In the genomic region with DNA sequence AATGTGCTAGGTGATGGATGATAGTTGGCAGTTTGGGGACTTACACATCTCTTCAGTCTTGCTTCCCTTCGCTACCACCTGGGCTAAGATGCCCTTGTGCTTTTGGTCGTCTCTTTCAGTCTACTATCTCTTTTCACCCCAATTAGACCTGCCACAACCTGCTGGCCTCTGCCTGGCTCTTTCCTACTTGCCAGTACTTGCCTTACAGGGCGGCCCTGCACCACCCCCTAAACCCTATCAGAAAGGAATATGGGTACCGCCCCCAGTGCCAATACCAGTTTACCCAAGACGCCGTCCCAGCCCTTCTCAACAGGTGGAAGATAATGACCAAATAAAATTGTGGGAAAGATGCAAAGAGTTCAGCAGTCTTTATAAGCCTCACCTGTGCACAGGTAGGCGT, we compare ENCODE assay signal across 8 mouse cellular contexts. TPM values are rescaled to one million over a fixed set of nuclear protein-coding genes. Genes with fewer than 3 reads are reported as not detected.
DNase-seq lines count a peak whose midpoint lies in the region; ATAC-seq and TF ChIP-seq lines count a peak whose summit lies in the region.

No protein-coding gene starts in this region.

- peak overlapping the region; percentile 83; the same call in 1 of the 2 replicates for H3K9ac ChIP-seq in embryonic facial prominence, embryonic 13.5 days
- no peak overlapping the region; the same call in 1 of the 2 replicates for H3K9ac ChIP-seq in hindbrain, embryonic 16.5 days (ENCODE audit: low read depth, low read length)
- H3K9ac ChIP-seq in midbrain, embryonic 16.5 days (ENCODE audit: low read depth, low read length), result no peak overlapping the region; the same call in 1 of the 2 replicates

- intact Hi-C loops in left cerebral cortex, adult 2 months (cut with DNase I), result loop anchor here (5.0 kb wide), 1 partner anchor 39 kb away; the partner anchor contains the start of gene Msl1
- intact Hi-C loops in left cerebral cortex, postnatal 14 days (cut with DNase I), result no loop called here

- peak overlapping the region; percentile 94; the same call in 1 of the 2 replicates for H3K27ac ChIP-seq in left cerebral cortex, adult 2 months
- H3K27ac ChIP-seq in embryonic facial prominence, embryonic 13.5 days, result peak overlapping the region; percentile 22; the same call in 1 of the 2 replicates
- no peak overlapping the region for H3K27ac ChIP-seq in hindbrain, embryonic 16.5 days (ENCODE audit: low read depth, low read length)
- H3K27ac ChIP-seq in midbrain, embryonic 16.5 days (ENCODE audit: low read length), result no peak overlapping the region

- DNase-seq in left cerebral cortex, adult 2 months (ENCODE audit: extremely low spot score in 1 of 2, low spot score in 2 of 2), result no peak
- no peak for DNase-seq in left cerebral cortex, postnatal 14 days (ENCODE audit: low spot score in 2 of 2)
- DNase-seq in frontal cortex, postnatal 10 days (ENCODE audit: low spot score in 2 of 2), result no peak
- no peak for DNase-seq in left cerebral cortex, adult 18-20 months (ENCODE audit: low spot score in 2 of 2)
- DNase-seq in left cerebral cortex, adult 8-10 months (ENCODE audit: low spot score in 2 of 2), result no peak

- peaks cover 34% of the 10 kb centered on the region for H3K27me3 ChIP-seq in embryonic facial prominence, embryonic 13.5 days
- no peaks in the 10 kb centered on the region for H3K27me3 ChIP-seq in hindbrain, embryonic 16.5 days (replicated peaks; ENCODE audit: control insufficient read depth, insufficient read depth, low read length)
- no peaks in the 10 kb centered on the region for H3K27me3 ChIP-seq in midbrain, embryonic 16.5 days (ENCODE audit: control insufficient read depth, insufficient read depth, low read depth, low read length)

- peaks cover 38% of the 10 kb centered on the region for H3K4me1 ChIP-seq in embryonic facial prominence, embryonic 13.5 days
- peaks cover 25% of the 10 kb centered on the region for H3K4me1 ChIP-seq in hindbrain, embryonic 16.5 days (ENCODE audit: control insufficient read depth, insufficient read depth, low read depth, low read length)
- H3K4me1 ChIP-seq in midbrain, embryonic 16.5 days (ENCODE audit: control insufficient read depth, insufficient read depth, low read length), result peaks cover 18% of the 10 kb centered on the region; the same call in 1 of the 2 replicates

- peak overlapping the region; percentile 88 for H3K4me3 ChIP-seq in left cerebral cortex, adult 2 months
- H3K4me3 ChIP-seq in embryonic facial prominence, embryonic 13.5 days, result peak overlapping the region; percentile 80
- peak overlapping the region; percentile 75 for H3K4me3 ChIP-seq in hindbrain, embryonic 16.5 days (ENCODE audit: low read length)
- peak overlapping the region; percentile 74 for H3K4me3 ChIP-seq in midbrain, embryonic 16.5 days (ENCODE audit: low read depth, low read length)

- no peaks in the 10 kb centered on the region for H3K9me3 ChIP-seq in embryonic facial prominence, embryonic 13.5 days
- H3K9me3 ChIP-seq in hindbrain, embryonic 16.5 days (ENCODE audit: control insufficient read depth, low read length), result no peaks in the 10 kb centered on the region
- H3K9me3 ChIP-seq in midbrain, embryonic 16.5 days (replicated peaks; ENCODE audit: control insufficient read depth, low read length, poor library complexity, severe bottlenecking), result no peaks in the 10 kb centered on the region

- 25% methylated on average over 7 of the region's 7 CpGs for WGBS in embryonic facial prominence, embryonic 13.5 days
- 32% methylated on average over 7 of the region's 7 CpGs for WGBS in hindbrain, embryonic 16.5 days
- WGBS in midbrain, embryonic 16.5 days, result 25% methylated on average over 7 of the region's 7 CpGs

- peak overlapping the region; percentile 97 for H3K4me2 ChIP-seq in embryonic facial prominence, embryonic 13.5 days
- peak overlapping the region; percentile 92 for H3K4me2 ChIP-seq in hindbrain, embryonic 16.5 days (ENCODE audit: low read length)
- H3K4me2 ChIP-seq in midbrain, embryonic 16.5 days (ENCODE audit: low read length), result peak overlapping the region; percentile 70

- H3K36me3 ChIP-seq in embryonic facial prominence, embryonic 13.5 days, result peaks cover 38% of the 10 kb centered on the region
- peaks cover 21% of the 10 kb centered on the region for H3K36me3 ChIP-seq in hindbrain, embryonic 16.5 days (ENCODE audit: control insufficient read depth, insufficient read depth, low read length)
- H3K36me3 ChIP-seq in midbrain, embryonic 16.5 days (ENCODE audit: control insufficient read depth, insufficient read depth, low read length), result peaks cover 24% of the 10 kb centered on the region

- no peak for ATAC-seq in embryonic facial prominence, embryonic 13.5 days (ENCODE audit: insufficient number of reproducible peaks, insufficient read depth, low FRiP score, low TSS enrichment, low read depth)
- peak; percentile 21 for ATAC-seq in hindbrain, embryonic 16.5 days
- ATAC-seq in midbrain, embryonic 16.5 days, result peak; percentile 30

- no peak for TF ChIP-seq CTCF in left cerebral cortex, adult 2 months (IDR thresholded peaks at IDR 0.05)

RNA-seq across cellular contexts. Expression of gene Rapgefl1, which starts 0.5 kb away (rescaled TPM):
- 100 to 1,000 TPM; 144 to 153 TPM for total RNA-seq in left cerebral cortex, adult 2 months (2021)
- 100 to 1,000 TPM; 141 to 143 TPM for total RNA-seq in left cerebral cortex, postnatal 14 days (2021)
- 3.9 and 4.7 TPM in 2 replicates for polyA plus RNA-seq in embryonic facial prominence, embryonic 13.5 days (2015; fragmentation: Nextera tagmentation; extraction: Ambion mirVana)
- polyA plus RNA-seq in hindbrain, embryonic 16.5 days (2015; fragmentation: Nextera tagmentation; extraction: Ambion mirVana), result 11.6 and 13.0 TPM in 2 replicates
- polyA plus RNA-seq in midbrain, embryonic 16.5 days (2015; fragmentation: Nextera tagmentation; extraction: Ambion mirVana), result 9.6 and 10.6 TPM in 2 replicates
- total RNA-seq in left cerebral cortex, adult 18-20 months (2021), result 100 to 1,000 TPM; 133 to 139 TPM
- 100 to 1,000 TPM; 130 to 140 (median 139) TPM for total RNA-seq in left cerebral cortex, adult 8-10 months (2022)

RNA-seq across cellular contexts. Expression of gene Wipf2, which starts 27.3 kb away (rescaled TPM):
- total RNA-seq in left cerebral cortex, adult 2 months (2021), result 10 to 100 TPM; 72.7 to 73.9 TPM
- 10 to 100 TPM; 45.5 to 45.9 TPM for total RNA-seq in left cerebral cortex, postnatal 14 days (2021)
- polyA plus RNA-seq in embryonic facial prominence, embryonic 13.5 days (2015; fragmentation: Nextera tagmentation; extraction: Ambion mirVana), result 6.3 and 6.8 TPM in 2 replicates
- polyA plus RNA-seq in hindbrain, embryonic 16.5 days (2015; fragmentation: Nextera tagmentation; extraction: Ambion mirVana), result 4.1 and 4.2 TPM in 2 replicates
- polyA plus RNA-seq in midbrain, embryonic 16.5 days (2015; fragmentation: Nextera tagmentation; extraction: Ambion mirVana), result 4.5 and 4.7 TPM in 2 replicates
- total RNA-seq in left cerebral cortex, adult 18-20 months (2021), result 10 to 100 TPM; 73.3 to 75.5 TPM
- total RNA-seq in left cerebral cortex, adult 8-10 months (2022), result 10 to 100 TPM; 74.0 to 84.5 (median 81.5) TPM

RNA-seq across cellular contexts. Expression of gene Casc3, which starts 31.4 kb away (rescaled TPM):
- 10 to 100 TPM; 53.0 to 57.6 TPM for total RNA-seq in left cerebral cortex, adult 2 months (2021)
- total RNA-seq in left cerebral cortex, postnatal 14 days (2021), result 10 to 100 TPM; 53.1 to 54.6 TPM
- polyA plus RNA-seq in embryonic facial prominence, embryonic 13.5 days (2015; fragmentation: Nextera tagmentation; extraction: Ambion mirVana), result 39.0 and 40.3 TPM in 2 replicates
- 41.7 and 49.2 TPM in 2 replicates for polyA plus RNA-seq in hindbrain, embryonic 16.5 days (2015; fragmentation: Nextera tagmentation; extraction: Ambion mirVana)
- polyA plus RNA-seq in midbrain, embryonic 16.5 days (2015; fragmentation: Nextera tagmentation; extraction: Ambion mirVana), result 47.0 and 51.7 TPM in 2 replicates
- 10 to 100 TPM; 53.0 to 57.3 TPM for total RNA-seq in left cerebral cortex, adult 18-20 months (2021)
- total RNA-seq in left cerebral cortex, adult 8-10 months (2022), result 10 to 100 TPM; 53.6 to 57.8 (median 54.1) TPM

RNA-seq across cellular contexts. Expression of gene Msl1, which starts 40.8 kb away (rescaled TPM):
- 100 to 1,000 TPM; 178 to 192 TPM for total RNA-seq in left cerebral cortex, adult 2 months (2021)
- 100 to 1,000 TPM; 168 to 170 TPM for total RNA-seq in left cerebral cortex, postnatal 14 days (2021)
- polyA plus RNA-seq in embryonic facial prominence, embryonic 13.5 days (2015; fragmentation: Nextera tagmentation; extraction: Ambion mirVana), result 31.5 and 33.0 TPM in 2 replicates
- 28.2 and 28.6 TPM in 2 replicates for polyA plus RNA-seq in hindbrain, embryonic 16.5 days (2015; fragmentation: Nextera tagmentation; extraction: Ambion mirVana)
- polyA plus RNA-seq in midbrain, embryonic 16.5 days (2015; fragmentation: Nextera tagmentation; extraction: Ambion mirVana), result 29.2 and 33.2 TPM in 2 replicates
- total RNA-seq in left cerebral cortex, adult 18-20 months (2021), result 100 to 1,000 TPM; 182 to 185 TPM
- 100 to 1,000 TPM; 167 to 198 (median 186) TPM for total RNA-seq in left cerebral cortex, adult 8-10 months (2022)

Comparison
In these comparisons a context has a peak if more than half of its experiments do, and no peak if none do; other contexts are left out.
1. H3K27ac ChIP-seq: peak in left cerebral cortex, adult 2 months (single experiment) and embryonic facial prominence, embryonic 13.5 days (single experiment); none in hindbrain, embryonic 16.5 days (single experiment) and midbrain, embryonic 16.5 days (single experiment).
2. Peak in every context shown above with its lines, with median percentiles within 50 percentile points of each other: H3K4me3 ChIP-seq and H3K4me2 ChIP-seq.